Mouse (Mus musculus) CD4-positive, CD25-positive, alpha-beta regulatory T cell, adult 2 months (primary cell): ENCODE results near the gene Zfp553.

Source experiments
- DNase-seq: peaks from one replicate; pipeline ENCODE4 v3.0.0-alpha.2; 2012; ENCODE audit warnings: low read depth, low spot score

The Zfp553 gene

DNA sequence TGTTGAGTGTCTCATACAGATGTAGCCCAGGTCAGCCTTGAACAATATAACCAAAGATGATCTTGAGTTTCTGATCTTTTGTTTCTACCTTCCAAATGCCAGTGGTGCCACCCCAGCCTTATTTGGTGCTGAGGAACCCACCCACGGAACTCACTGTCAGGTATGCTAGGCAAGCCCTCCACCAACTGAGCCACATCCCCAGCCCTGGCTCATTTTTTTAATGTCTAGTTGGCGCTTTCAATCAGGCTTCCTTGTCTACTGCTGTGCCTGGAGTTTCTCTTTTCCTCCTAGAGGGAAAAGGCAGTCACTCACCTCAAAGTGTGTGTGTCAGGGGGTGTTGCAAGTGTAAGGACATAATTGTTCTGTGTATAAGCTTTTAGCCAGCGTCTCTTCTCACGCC lies 38.2 kb downstream of the Zfp553 start:
- no peak for DNase-seq

DNA sequence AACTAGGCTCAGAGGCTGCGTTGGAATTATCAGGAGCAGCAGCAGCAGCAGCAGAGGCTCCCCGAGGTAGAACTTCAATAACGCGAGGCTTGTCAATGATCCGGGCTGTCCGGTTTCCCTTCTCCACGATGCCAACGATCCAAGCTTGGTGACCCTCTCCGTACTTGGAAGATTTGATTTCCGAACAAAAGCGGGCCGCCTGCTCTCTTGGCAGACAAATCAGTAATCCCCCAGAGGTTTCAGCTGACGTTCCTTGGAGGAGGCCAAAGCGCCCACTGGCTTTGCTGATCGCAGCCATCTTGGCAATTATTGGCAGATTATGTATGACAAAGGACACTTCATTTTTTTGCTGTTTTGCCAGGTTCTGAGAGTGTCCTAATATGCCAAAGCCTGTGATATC lies 39.7 kb downstream of the Zfp553 start:
- DNase-seq: no peak

DNA sequence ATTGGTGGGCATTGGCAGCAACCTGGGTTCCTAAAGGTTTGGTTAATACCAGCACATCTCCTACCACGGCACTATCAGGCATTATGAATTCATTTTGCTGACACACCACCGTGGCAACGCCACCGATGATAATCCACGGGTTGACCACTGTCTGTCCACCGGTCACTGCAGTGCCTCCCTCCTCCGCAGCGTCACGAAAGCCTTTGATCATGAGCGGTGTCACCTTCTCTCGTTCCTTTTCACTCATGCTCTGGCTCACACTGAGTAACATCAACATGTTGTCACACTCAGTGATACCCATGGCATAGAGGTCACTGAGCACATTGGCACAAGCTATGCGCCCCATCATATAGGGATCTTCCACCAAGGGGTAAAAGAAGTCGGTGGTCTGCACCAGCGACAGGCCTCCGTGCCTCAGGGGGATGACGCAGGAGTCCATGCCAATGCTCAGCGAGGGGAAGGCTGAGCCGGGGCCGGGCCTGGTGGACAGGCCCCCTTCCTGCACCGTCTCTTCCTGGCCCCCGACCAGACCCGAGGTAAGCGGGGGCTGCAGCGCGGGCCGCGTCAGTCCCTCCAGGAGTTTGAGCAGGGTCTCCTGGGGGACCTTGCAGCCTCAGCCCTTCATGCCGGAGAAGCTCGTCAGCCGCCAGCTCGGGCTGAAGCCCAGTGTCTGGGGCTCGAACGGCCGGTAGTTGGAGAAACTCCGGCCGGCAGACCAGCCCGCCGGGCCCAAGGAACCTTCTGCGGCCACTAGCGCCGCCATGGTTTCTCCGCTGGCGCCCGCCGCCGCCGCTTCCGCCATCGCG lies 40.5 kb downstream of the Zfp553 start:
- DNase-seq: no peak

GRCm38 (mm10) chr7:127273925-127274789 lies 41.3 kb downstream of the Zfp553 start, which contains the start of gene Sephs2:
Gene Sephs2 (minus strand): TSS chr7:127274055.
- DNase-seq: peak; percentile 96

- DNase-seq: no peak
Observed at GRCm38 (mm10) chr7:127276519-127276961, 43.7 kb downstream of the Zfp553 start.

GRCm38 (mm10) chr7:127278311-127278710 lies 45.5 kb downstream of the Zfp553 start:
- DNase-seq: peak; percentile 87

DNA sequence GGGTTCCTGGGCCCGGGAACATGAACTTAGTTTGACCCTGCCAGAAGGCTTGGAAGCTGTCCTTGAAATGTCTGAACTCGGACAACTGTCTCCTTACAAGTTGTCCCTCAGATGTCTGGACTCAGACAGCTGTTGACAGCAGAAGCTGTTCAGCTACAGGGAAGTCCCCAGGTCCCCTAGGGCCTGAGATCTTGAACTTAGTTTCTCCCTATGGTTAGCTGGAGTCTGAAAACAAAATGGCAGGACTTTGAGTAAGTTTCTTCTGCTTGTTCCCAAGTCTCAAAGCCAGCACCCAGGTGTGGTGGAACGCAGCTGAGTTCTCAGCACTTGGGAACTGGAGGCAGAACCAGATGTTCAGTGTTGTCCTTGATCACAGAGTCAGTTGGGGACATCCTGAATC lies 47.2 kb downstream of the Zfp553 start:
- DNase-seq: no peak

DNA sequence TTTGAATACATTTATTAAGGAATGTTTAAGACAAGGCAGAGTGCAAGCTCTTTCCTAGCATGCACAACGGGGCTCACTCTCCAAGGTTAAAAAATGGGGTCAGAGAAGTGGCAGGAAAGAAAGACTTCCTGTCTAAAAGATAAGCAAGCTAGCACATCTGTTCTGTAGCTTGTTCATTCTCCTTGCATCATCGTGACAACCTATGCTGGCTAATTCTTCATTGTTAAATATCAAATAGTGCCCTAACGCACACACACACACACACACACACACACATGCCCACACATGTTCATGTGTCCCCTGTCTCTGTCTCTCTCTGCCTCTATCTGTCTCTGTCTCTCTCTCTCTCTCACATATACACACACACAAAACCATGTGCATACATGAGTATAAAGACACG lies 48.3 kb downstream of the Zfp553 start:
- DNase-seq: peak; percentile 54

DNA sequence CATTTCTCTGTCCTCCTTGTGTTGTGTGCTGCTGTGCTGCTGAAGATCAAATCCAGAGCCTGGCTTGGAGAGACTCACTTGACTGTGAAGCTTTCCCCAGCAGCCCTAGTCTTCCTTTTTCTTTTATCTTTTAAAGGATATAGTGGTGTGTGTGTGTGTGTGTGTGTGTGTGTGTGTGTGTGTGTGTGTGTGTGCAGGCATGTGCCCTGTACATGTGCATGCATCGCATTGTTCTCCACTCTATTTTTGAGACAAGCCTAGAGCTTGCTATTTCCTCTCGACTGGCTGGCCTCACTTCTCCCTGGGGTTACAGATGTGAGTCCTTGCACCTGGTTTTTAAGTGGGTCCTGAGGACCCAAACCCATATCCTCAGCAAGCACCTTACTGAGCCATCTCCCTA lies 49.3 kb downstream of the Zfp553 start:
- DNase-seq: no peak

DNA sequence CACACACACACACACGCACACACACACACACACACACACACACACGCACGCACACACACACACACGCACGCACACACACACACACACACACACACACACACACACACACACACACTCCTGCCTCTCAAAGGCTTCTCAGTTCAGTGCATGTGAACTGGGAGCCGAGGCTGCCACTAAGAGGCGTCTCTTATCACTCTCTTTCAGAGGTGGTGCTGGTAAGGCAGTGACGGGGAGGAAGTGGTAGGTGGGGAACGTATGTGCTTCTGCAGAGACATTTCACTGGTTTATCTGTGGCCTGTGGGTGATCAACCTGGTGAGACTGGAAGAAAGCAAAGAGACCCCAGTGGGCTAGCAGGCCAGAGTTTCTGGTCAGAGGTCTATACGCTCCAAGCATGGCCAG lies 52.3 kb downstream of the Zfp553 start:
- DNase-seq: peak; percentile 91
